Mouse (Mus musculus): ENCODE data around the gene Unc13a.

The Unc13a gene

DNA sequence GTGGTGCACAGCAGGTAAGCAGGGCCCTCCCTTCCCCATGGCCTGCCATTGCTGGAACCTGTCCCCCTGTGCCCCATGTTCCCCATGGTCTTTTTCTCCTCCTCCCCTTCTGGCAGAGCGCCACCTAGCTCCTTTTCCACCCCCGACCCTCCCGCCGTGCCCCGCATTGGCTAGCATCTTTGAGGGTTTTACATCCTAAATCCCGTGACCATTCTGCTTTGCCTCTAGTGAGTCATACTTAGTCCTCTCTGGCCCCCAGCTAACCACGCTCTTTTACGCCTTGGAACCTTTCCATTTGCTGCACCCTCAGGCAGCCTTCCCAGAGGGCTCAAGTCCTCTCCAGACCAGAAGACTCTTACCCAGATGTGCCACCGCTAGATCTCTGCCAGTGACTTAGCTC, 91.4 kb downstream of the Unc13a start:
- DNase-seq = no peak

DNA sequence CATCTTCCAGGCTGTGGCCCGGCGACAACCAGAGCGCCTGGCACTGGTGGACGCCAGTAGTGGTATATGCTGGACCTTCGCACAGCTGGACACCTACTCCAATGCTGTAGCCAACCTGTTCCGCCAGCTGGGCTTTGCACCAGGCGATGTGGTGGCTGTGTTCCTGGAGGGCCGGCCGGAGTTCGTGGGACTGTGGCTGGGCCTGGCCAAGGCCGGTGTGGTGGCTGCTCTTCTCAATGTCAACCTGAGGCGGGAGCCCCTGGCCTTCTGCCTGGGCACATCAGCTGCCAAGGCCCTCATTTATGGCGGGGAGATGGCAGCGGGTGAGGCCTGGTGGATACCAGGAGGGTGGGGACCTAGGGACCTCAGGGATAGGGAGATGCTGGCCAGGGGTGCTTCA, 92.1 kb downstream of the Unc13a start:
- no peak for DNase-seq

DNA sequence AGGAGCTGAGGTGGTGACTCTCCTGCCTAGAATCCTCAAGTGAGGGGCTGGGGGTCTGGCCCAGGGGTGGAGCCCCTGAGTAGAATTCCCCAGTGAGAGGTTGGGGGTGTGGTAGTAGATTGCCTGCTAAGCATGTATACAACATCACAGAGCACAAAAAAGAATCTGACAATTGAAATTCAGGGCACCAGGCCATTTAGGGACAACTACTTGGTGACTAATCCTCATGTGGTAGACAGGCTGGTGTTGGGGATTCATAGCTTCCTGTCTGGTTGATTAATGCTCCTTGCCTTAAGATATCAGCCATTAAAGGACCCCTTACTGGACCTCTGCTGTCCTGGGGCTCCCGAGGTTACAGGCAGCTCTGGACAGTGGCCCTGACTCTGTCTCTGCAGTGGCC, 92.5 kb downstream of the Unc13a start:
- DNase-seq = no peak

DNA sequence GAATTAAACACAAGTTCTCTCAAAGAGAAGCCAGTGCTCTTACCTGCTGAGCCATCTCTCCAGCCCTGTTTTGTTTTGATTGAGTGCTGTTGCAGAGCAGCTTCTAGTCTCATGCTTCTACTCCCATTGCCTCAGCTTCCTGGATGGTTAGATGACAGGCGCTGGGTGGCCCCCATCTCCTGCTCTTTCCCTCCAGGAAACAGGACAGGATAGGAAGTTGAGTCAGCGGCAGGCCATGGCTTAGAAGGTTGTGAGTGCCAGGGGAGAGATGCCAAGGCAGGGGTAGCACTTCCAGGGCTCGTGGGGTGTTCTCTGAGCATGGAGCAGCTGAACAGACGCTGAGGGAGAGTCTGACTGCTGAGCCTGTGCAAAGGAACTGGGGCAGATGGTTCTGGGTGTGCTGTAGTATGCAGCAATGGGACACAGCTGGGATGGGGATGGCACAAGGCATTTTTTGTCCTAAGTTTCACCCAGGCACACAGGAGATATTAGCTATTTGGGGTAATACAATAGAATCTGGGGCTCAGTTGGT, 93.6 kb downstream of the Unc13a start:
- no peak for DNase-seq

DNA sequence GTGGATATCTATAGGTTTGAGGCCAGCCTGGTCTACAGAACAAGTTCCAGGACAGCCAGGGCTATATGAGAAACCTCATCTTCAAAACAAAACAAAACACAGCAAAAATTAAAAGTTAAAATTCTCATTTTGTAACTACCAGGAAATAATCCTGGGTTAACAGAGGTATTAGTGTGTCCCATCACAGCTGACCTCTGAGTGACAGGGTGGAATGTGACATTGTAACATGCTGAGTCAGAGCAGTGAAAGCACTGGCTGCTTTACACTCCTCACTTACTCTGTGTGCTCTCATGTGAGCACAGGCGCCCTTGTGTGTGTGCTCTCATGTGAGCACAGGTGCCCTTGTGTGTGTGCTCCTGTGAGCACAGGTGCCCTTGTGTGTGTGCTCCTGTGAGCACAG, 96.5 kb downstream of the Unc13a start:
- no peak for DNase-seq

DNA sequence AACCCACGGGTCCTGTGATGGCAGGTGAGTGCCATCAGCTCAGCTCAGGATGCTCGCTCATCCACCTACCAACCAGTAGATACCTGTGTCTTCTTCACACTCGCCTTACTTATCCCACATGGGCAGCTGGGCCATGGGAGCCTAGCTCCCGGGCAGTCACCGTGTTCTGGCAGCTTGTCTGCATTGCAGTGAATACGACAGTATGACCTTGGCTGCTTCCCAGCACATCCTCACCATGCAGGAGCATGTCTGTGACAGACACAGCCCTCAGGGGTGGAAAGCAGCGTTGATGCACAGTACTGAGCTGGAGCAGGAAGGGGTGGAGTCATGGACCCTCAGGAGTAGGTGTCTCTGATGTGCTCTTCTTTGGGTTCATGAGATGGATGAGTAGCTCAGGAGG, 97.1 kb downstream of the Unc13a start:
- DNase-seq = no peak
